In the genomic region with DNA sequence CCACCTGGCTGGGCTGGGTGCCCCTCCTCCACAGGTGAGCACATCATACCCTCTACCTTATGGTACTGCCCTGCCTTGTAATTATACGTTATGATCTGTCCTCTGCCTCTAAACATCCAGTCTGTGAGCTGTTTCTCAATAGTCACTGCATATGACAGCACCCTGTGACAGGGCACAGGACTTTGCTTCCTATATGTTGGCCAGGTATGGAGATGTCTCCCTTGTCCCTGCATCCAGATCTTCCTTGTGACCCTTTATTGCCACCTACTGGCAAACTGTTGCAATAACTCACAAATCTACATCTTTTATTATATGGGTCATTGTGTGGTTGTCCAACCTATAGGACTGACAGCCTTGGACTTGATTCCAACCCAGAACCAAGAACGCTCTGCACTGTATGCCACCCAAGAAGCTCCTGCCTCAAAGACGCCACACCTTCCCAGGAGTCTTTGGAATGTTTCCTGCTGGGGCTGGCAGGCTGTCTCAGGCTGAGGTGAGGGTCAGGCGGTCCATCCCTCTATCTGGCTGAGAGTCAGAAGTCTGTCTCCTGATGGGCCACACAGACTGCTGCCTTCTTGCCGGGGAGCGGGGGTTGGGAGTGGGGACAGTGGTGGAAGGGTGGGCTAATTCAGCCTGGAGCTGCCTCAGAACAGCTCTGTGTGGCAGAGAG, we compare ENCODE assay signal across 7 mouse cellular contexts. TPM values are rescaled to one million over a fixed set of nuclear protein-coding genes. Genes with fewer than 3 reads are reported as not detected.
A peak's percentile ranks its signal among the peaks of the same experiment; 100 is the strongest.
DNase-seq lines count a peak whose midpoint lies in the region; ATAC-seq and TF ChIP-seq lines count a peak whose summit lies in the region.

No protein-coding gene starts in this region.

- peak; percentile 93 for TF ChIP-seq CTCF in kidney, postnatal 0 days (IDR thresholded peaks at IDR 0.05; ENCODE audit: low read depth)

- H3K4me2 ChIP-seq in heart, embryonic 12.5 days = no peak overlapping the region
- H3K4me2 ChIP-seq in kidney, postnatal 0 days (ENCODE audit: low read length) = no peak overlapping the region
- no peak overlapping the region for H3K4me2 ChIP-seq in lung, embryonic 15.5 days

- peak; percentile 3 to 5 for DNase-seq in B cell, adult 2 months
- peak; percentile 74 for DNase-seq in MN1 (ENCODE audit: low spot score)
- peak; percentile 51 to 63 for DNase-seq in cerebellum, postnatal 25 days
- DNase-seq in kidney, postnatal 0 days (ENCODE audit: low spot score) = peak; percentile 91
- DNase-seq in retina, postnatal 7 days (ENCODE audit: low read depth, low spot score) = peak; percentile 54

- peak; percentile 49 for ATAC-seq in heart, embryonic 12.5 days (ENCODE audit: insufficient number of reproducible peaks, low FRiP score)
- peak; percentile 71 for ATAC-seq in kidney, postnatal 0 days (replicated peaks; ENCODE audit: low FRiP score, low read depth)
- peak; percentile 43 for ATAC-seq in lung, embryonic 15.5 days (ENCODE audit: borderline replicate concordance, extremely low read depth, low FRiP score, low TSS enrichment)

- peaks cover 18% of the 10 kb centered on the region for H3K27me3 ChIP-seq in heart, embryonic 12.5 days (replicated peaks)
- no peaks in the 10 kb centered on the region for H3K27me3 ChIP-seq in kidney, postnatal 0 days (ENCODE audit: insufficient read depth, low read length)
- no peaks in the 10 kb centered on the region for H3K27me3 ChIP-seq in lung, embryonic 15.5 days

- peaks cover 5% of the 10 kb centered on the region for H3K4me1 ChIP-seq in heart, embryonic 12.5 days (replicated peaks)
- no peaks in the 10 kb centered on the region for H3K4me1 ChIP-seq in kidney, postnatal 0 days (replicated peaks; ENCODE audit: insufficient read depth, low read length)
- H3K4me1 ChIP-seq in lung, embryonic 15.5 days = peaks cover 5% of the 10 kb centered on the region; the same call in 1 of the 2 replicates

- no peak overlapping the region for H3K27ac ChIP-seq in heart, embryonic 12.5 days (ENCODE audit: poor library complexity, severe bottlenecking)
- H3K27ac ChIP-seq in kidney, postnatal 0 days = no peak overlapping the region
- H3K27ac ChIP-seq in lung, embryonic 15.5 days = no peak overlapping the region

- H3K4me3 ChIP-seq in heart, embryonic 12.5 days = no peak overlapping the region
- H3K4me3 ChIP-seq in kidney, postnatal 0 days (replicated peaks; ENCODE audit: low read depth, low read length) = no peak overlapping the region
- H3K4me3 ChIP-seq in lung, embryonic 15.5 days = no peak overlapping the region

- no peaks in the 10 kb centered on the region for H3K9me3 ChIP-seq in heart, embryonic 12.5 days (replicated peaks)
- no peaks in the 10 kb centered on the region for H3K9me3 ChIP-seq in kidney, postnatal 0 days (replicated peaks; ENCODE audit: low read length)
- H3K9me3 ChIP-seq in lung, embryonic 15.5 days = no peaks in the 10 kb centered on the region

- no peaks in the 10 kb centered on the region for H3K36me3 ChIP-seq in heart, embryonic 12.5 days
- H3K36me3 ChIP-seq in kidney, postnatal 0 days (ENCODE audit: insufficient read depth, low read length) = no peaks in the 10 kb centered on the region
- H3K36me3 ChIP-seq in lung, embryonic 15.5 days = no peaks in the 10 kb centered on the region

- WGBS in heart, embryonic 12.5 days = 34% methylated on average over 6 of the region's 6 CpGs
- 37% methylated on average over 6 of the region's 6 CpGs for WGBS in kidney, postnatal 0 days
- 29% methylated on average over 6 of the region's 6 CpGs for WGBS in lung, embryonic 15.5 days

- H3K9ac ChIP-seq in heart, embryonic 12.5 days = no peak overlapping the region
- H3K9ac ChIP-seq in kidney, postnatal 0 days (ENCODE audit: low read depth, low read length) = no peak overlapping the region
- H3K9ac ChIP-seq in lung, embryonic 15.5 days = no peak overlapping the region

RNA-seq across cellular contexts. Expression of a gene that starts 46.2 kb away (rescaled TPM):
- 1.5 TPM in 2 replicates for polyA plus RNA-seq in heart, embryonic 12.5 days (2016; fragmentation: Nextera tagmentation; extraction: Ambion mirVana)
- 5.4 and 5.9 TPM in 2 replicates for polyA plus RNA-seq in kidney, postnatal 0 days (2015; fragmentation: Nextera tagmentation; extraction: Ambion mirVana)
- 2.1 and 2.6 TPM in 2 replicates for polyA plus RNA-seq in lung, embryonic 15.5 days (2015; fragmentation: Nextera tagmentation; extraction: Ambion mirVana)

Comparison
In these comparisons a context has a peak if more than half of its experiments do, and no peak if none do; other contexts are left out.
1. DNase-seq: peak in every context shown above with its lines; median percentile 91 in kidney, postnatal 0 days; 74 in MN1; 57 in cerebellum, postnatal 25 days; 54 in retina, postnatal 7 days; 4 in B cell, adult 2 months.